Mouse (Mus musculus) telencephalon, adult 2 months (tissue): ENCODE data around the gene Zbtb24.
A peak's percentile ranks its signal among the peaks of the same experiment; 100 is the strongest.
"Not testable (repeated sequence)": the region's sequence is repeated elsewhere in the genome, so short reads cannot be mapped to it uniquely, and the experiment has no call there.

Experiments used
- DNase-seq: peaks from one replicate; pipeline ENCODE4 v3.0.0-alpha.2; 2011; ENCODE audit warnings: low read depth, low spot score

Zbtb24 gene

DNA sequence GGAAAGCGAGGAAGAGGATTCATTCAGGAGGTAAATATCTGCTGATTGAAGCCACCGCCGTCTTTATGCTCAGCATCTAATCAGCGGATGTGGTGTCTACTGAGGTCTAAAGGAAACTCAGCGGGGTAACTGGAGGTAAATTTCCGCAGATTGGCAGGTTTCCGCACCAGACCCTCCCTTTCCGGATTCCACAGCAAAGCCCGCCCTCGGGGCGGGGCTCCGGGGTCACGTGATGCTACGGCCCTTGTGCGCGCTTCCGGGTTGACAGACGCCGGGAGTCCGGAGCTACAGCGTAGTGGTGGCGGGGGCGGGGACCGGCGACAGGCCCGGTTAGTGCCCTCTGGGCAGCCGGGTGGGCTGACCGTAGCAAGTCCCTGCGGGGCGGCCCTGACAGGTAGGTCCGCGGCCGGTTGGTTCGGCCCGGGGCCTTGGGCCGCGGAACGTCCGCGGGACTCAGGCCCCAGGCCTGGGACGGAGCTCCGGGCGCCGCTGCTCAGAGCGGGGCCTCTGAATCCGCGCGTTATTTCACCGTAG, at the start of gene Zbtb24:
Zbtb24 (plus strand) TSS at position 247 of the 534 bp plus-strand sequence.
- DNase-seq = peak; percentile 91

GRCm38 (mm10) chr10:41401097-41401496, 49.1 kb upstream of the Zbtb24 start:
- DNase-seq = no peak

- no peak for DNase-seq
Observed at GRCm38 (mm10) chr10:41403364-41403763, 46.8 kb upstream of the Zbtb24 start.

DNA sequence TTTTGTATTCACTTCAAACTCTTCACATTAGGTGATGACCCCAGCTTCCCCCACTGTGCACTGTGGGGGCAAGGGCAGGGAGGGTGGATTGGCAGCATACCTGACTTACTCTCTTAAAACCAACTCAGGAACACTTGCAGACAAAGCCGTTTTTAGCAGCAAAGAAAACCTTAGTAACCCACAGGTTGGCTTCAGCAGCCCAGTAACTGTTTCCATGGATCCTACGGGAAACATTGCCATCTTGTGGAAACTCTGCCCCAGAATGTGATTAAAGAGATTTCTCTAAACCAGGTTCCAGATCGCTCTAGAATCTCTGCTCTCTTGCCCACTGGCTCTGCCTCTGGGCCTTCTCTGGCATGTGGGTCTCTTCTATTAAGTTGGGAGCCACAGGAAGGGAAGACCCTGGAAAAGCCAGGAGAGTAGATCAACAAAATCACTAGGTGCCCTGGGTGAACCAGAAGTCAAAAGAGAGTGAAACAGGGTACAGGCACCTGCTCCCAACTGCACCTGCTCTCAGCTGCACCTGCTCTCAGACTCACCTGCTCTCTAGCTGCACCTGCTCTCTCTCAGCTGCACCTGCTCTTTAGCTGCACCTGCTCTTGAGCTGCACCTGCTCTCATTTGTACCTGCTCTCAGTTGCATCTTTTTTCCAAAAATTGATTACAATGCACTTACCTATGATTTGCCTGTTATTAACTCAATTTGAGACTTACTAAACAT, 46.1 kb upstream of the Zbtb24 start:
- peak; percentile 17 for DNase-seq

- not testable (repeated sequence) for DNase-seq
Observed at GRCm38 (mm10) chr10:41410176-41410575, 40.0 kb upstream of the Zbtb24 start.

DNA sequence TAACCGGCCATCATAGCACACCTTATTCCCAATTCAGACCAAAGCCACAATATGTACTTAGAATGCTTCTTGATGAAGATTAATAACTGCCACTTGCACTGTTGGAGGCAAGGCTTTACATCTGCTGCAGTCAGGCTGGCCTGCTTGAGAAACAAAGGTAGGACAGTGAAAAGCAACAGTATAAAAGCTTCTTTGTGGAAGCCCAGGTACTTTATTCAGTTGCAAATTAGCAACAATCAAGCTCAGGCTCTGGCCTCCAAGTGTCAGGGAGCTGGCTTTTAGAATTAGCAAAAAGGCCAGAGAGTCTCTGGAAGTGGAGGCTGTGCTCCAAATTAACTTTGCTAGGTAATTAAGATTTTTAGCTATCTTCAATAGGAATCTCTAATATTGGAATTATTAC, 39.4 kb upstream of the Zbtb24 start:
- DNase-seq = not testable (repeated sequence)

DNA sequence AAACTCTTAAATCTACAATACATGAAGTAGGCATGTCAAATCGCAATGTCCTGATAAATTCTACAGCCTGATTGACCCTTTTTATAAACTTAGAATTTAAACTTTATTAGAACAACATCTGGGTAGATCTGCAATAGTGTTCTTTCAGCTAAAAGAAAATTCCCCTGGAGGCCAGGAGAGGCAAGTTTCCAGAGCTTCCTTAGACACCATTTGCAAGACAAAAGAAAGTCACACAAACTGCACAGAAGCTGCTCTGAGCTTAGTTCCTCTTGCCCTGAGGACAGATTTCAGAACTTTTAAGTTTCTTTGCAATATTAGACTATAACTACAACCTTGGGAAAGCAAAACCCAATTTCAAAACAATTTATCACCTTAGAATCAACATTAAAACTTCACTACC, 36.7 kb upstream of the Zbtb24 start:
- DNase-seq = not testable (repeated sequence)

GRCm38 (mm10) chr10:41415368-41415767, 34.8 kb upstream of the Zbtb24 start:
- not testable (repeated sequence) for DNase-seq

GRCm38 (mm10) chr10:41420496-41421200, 29.5 kb upstream of the Zbtb24 start:
- DNase-seq = no peak

- no peak for DNase-seq
Observed at GRCm38 (mm10) chr10:41423681-41424080, 26.5 kb upstream of the Zbtb24 start.

GRCm38 (mm10) chr10:41426368-41426767, 23.8 kb upstream of the Zbtb24 start:
- no peak for DNase-seq

DNA sequence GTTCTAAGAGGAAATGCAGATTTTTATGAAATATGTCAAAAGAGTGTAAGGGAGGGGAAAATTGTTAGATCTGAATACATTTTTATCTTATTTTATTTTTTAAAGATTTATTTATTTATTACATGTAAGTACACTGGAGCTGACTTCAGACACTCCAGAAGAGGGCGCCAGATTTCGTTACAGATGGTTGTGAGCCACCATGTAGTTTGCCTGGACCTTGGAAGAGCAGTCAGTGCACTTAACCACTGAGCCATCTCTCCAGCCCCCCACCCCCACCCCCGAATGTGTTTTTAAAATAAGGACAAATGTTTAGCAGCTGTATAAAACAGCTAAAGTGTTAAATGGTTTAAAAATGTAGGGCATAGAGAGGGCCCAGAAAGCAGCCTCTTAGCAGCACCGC, 15.6 kb upstream of the Zbtb24 start:
- DNase-seq = no peak

DNA sequence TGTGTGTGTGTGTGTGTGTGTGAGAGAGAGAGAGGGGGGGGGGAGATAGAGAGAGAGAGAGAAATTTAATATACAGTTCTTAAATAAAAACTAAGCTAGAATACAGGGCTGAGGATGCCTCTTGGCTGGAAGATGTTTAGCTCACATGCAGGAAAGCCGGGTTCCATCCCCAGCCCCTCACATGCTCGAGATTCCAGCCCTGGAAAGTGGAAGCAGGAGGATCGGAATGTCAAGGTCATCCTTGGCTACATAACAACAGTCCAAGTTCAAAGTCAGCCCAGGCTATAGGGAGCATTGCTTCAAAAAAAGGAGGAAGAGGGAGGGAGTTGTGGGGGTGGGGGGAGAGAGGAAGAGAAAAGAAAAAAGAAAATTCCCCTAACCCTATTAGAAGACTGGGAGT, 15.0 kb upstream of the Zbtb24 start:
- no peak for DNase-seq

DNA sequence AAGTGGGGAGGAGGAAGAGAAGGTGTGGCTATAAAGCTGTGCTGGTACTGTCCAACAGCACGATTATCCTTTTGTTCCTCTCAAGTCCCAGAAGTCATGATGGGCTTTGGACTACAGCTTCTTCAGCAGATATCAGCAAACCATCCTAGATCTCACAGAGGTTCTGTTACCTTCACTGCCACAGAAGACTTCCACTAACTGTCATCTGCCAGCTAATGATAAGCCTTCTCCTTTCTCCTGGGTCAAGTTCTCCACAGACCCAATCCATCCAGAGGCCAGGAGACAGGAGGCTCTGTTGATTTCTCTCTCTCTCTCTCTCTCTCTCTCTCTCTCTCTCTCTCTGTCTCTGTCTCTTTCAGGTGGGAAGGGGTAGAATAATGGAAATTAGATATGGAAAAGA, 2.0 kb upstream of the Zbtb24 start:
- DNase-seq = no peak

GRCm38 (mm10) chr10:41449684-41450083, 499 bp upstream of the Zbtb24 start:
- peak; percentile 43 for DNase-seq

DNA sequence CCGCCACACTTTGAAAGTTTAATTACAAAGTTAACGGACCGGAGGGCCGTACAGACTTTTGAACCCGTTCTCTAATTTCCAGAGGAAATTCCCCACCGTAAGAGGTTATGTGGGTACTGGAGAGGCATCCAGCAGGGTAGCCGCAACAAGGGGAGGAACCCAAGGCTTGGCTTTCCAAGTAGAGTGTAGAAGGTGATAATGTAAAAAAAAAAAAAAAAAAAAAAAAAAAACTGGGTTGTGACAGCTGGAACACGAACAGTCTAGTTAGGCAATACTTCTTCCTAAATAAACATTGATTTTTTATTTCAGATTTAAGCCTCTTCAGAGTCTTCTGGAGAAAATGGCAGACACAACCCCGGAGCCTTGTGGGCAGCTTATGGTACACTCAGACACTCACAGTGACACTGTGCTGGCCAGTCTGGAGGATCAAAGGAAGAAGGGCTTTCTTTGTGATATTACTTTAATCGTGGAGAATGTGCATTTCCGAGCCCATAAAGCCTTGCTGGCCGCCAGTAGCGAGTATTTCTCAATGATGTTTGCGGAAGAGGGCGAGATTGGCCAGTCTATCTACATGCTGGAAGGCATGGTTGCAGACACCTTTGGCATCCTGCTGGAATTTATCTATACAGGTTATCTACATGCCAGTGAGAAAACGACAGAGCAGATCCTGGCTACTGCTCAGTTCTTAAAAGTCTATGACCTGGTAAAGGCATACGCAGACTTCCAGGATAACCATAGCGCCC, 768 bp downstream of the Zbtb24 start:
- no peak for DNase-seq

- DNase-seq = no peak
Observed at GRCm38 (mm10) chr10:41451656-41452055, 1.5 kb downstream of the Zbtb24 start.

- DNase-seq = no peak
Observed at GRCm38 (mm10) chr10:41452791-41453190, 2.6 kb downstream of the Zbtb24 start.

- no peak for DNase-seq
Observed at GRCm38 (mm10) chr10:41459990-41460389, 9.8 kb downstream of the Zbtb24 start.

DNA sequence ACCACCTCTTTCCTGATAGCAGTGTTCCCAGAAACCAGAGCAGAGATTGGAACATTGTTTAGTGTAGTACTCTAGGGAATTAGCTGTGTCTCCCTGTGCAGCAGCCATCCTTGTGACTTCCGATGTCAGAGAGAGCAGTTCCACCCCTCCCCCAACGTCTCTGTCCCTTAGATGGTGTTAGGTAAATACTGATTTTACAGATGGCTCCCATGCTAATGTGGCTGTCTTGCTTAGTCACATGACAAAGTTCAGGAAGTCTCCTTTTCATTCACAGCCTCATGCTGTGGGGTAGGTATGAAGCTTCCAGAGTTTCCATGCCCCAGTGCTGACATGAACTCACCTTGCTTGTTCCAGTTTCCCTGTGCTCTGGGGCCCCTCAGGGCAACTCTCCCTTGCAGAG, 10.3 kb downstream of the Zbtb24 start:
- DNase-seq = no peak

GRCm38 (mm10) chr10:41461057-41461722, 11.0 kb downstream of the Zbtb24 start:
- DNase-seq = no peak
